Mouse (Mus musculus) midbrain, postnatal 0 days (tissue): ENCODE measurements at regions not wholly inside any gene's neighbourhood (a gene's known extent, or its start where the extent isn't known, plus 50 kb on each side); places are given as distances from the start of the nearest gene placed in this dataset.

Experiments
- ATAC-seq: fragments of 200-750 bp; cut with Nextera tagmentation; 2 replicates; pipeline ENCODE4 v1.8.0; 2017; ENCODE audit warnings: moderate number of reproducible peaks, mild to moderate bottlenecking, moderate TSS enrichment, moderate library complexity; ENCODE audit not compliant: low FRiP score
- DNase-seq: peaks from one replicate; pipeline ENCODE4 v3.0.0-alpha.2; 2015; ENCODE audit warnings: low spot score
- H3K27ac ChIP-seq: fragments of 300-500 bp; sonication (generic); 2 replicates; pipeline ENCODE4 v1.5.1; 2014; ENCODE audit warnings: low read depth, mild to moderate bottlenecking, low read length, mixed read lengths
- H3K27me3 ChIP-seq: fragments of 300-500 bp; sonication (generic); 2 replicates; pipeline ENCODE4 v1.6.1; 2014; ENCODE audit warnings: low read length, control low read depth, mixed read lengths; ENCODE audit not compliant: insufficient read depth
- H3K36me3 ChIP-seq: fragments of 300-500 bp; sonication (generic); 2 replicates; pipeline ENCODE4 v1.6.1; 2014; ENCODE audit warnings: low read length, control low read depth, mixed read lengths; ENCODE audit not compliant: insufficient read depth
- H3K4me1 ChIP-seq: fragments of 300-500 bp; sonication (generic); 2 replicates; pipeline ENCODE4 v1.6.1; 2014; ENCODE audit warnings: mild to moderate bottlenecking, control low read depth, antibody characterized with exemption, low read length, mixed read lengths; ENCODE audit not compliant: insufficient read depth
- H3K4me2 ChIP-seq: fragments of 300-500 bp; sonication (generic); 2 replicates; pipeline ENCODE4 v1.6.1; 2014; ENCODE audit warnings: low read depth, mild to moderate bottlenecking, low read length, mixed read lengths; ENCODE audit not compliant: poor library complexity, severe bottlenecking
- H3K4me3 ChIP-seq: fragments of 300-500 bp; sonication (generic); 2 replicates; pipeline ENCODE4 v1.5.1; 2014; ENCODE audit warnings: low read depth, mild to moderate bottlenecking, low read length, moderate library complexity
- H3K9ac ChIP-seq: fragments of 300-500 bp; sonication (generic); replicated peaks from 2 replicates; pipeline ENCODE4 v1.6.1; 2014; ENCODE audit warnings: mild to moderate bottlenecking, low read length, moderate library complexity, mixed read lengths; ENCODE audit not compliant: poor library complexity, severe bottlenecking
- H3K9me3 ChIP-seq: fragments of 300-500 bp; sonication (generic); 2 replicates; pipeline ENCODE4 v1.6.1; 2016; ENCODE audit warnings: low read length, control low read depth
- CTCF ChIP-seq: IDR thresholded peaks from 2 replicates; pipeline ENCODE4 v1.5.1; 2016; ENCODE audit warnings: antibody characterized with exemption, mild to moderate bottlenecking
- WGBS: fragments of 180-500 bp; shearing (Covaris S2); extraction: QIAGEN DNeasy Blood & Tissue Kit; methylation state at CpG from one replicate; pipeline ENCODE4 v1.1.7; 2014; 5-methylcytosine and 5-hydroxymethylcytosine counted together

- Histone ChIP-seq H3K9ac (no peak overlapping the region), H3K36me3 (no peaks in the 10 kb centered on the region), H3K4me2 (no peak overlapping the region), H3K27ac (no peak overlapping the region), H3K27me3 (no peaks in the 10 kb centered on the region; the same call in 1 of the 2 replicates), H3K9me3 (no peaks in the 10 kb centered on the region), H3K4me1 (no peaks in the 10 kb centered on the region), H3K4me3 (no peak overlapping the region)
- 79% methylated on average over 4 of the region's 4 CpGs for WGBS
- ATAC-seq = no peak
- TF ChIP-seq CTCF = no peak
- DNase-seq = no peak
Measured at GRCm38 (mm10) chr13:99040171-99040570, 55.8 kb upstream of the 1700024P04Rik start.

- WGBS = 92% methylated on average over 7 of the region's 7 CpGs
- Histone ChIP-seq H3K27ac (no peak overlapping the region), H3K4me2 (no peak overlapping the region), H3K4me1 (no peaks in the 10 kb centered on the region), H3K27me3 (no peaks in the 10 kb centered on the region; the same call in 1 of the 2 replicates), H3K4me3 (no peak overlapping the region), H3K36me3 (no peaks in the 10 kb centered on the region), H3K9me3 (no peaks in the 10 kb centered on the region), H3K9ac (no peak overlapping the region)
- no peak for DNase-seq
- TF ChIP-seq CTCF = no peak
- no peak for ATAC-seq
Measured at GRCm38 (mm10) chr13:99039063-99039385, 54.7 kb upstream of the 1700024P04Rik start.

- no peak for ATAC-seq
- Histone ChIP-seq H3K9me3 (no peaks in the 10 kb centered on the region), H3K36me3 (no peaks in the 10 kb centered on the region), H3K27me3 (no peaks in the 10 kb centered on the region; the same call in 1 of the 2 replicates), H3K4me1 (no peaks in the 10 kb centered on the region), H3K4me3 (no peak overlapping the region), H3K4me2 (no peak overlapping the region), H3K27ac (no peak overlapping the region), H3K9ac (no peak overlapping the region)
- DNase-seq = no peak
- WGBS = 66% methylated on average over 15 of the region's 15 CpGs
- no peak for TF ChIP-seq CTCF
Measured at GRCm38 (mm10) chr13:99038198-99039062, 54.1 kb upstream of the 1700024P04Rik start.

- ATAC-seq (no peak), DNase-seq (no peak)
- WGBS = 88% methylated on average over 4 of the region's 4 CpGs
- Histone ChIP-seq H3K27me3 (no peaks in the 10 kb centered on the region; the same call in 1 of the 2 replicates), H3K4me1 (no peaks in the 10 kb centered on the region), H3K27ac (no peak overlapping the region), H3K9ac (no peak overlapping the region), H3K4me3 (no peak overlapping the region), H3K9me3 (no peaks in the 10 kb centered on the region), H3K4me2 (no peak overlapping the region), H3K36me3 (no peaks in the 10 kb centered on the region)
- no peak for TF ChIP-seq CTCF
Measured at GRCm38 (mm10) chr13:99037131-99037530, 52.8 kb upstream of the 1700024P04Rik start.
